ENCODE assay signal across 8 mouse cellular contexts in genomic region chr11:100300293-100300692, GRCm38 (mm10). TPM values are rescaled to one million over a fixed set of nuclear protein-coding genes. Genes with fewer than 3 reads are reported as not detected.
DNase-seq lines count a peak whose midpoint lies in the region; ATAC-seq and TF ChIP-seq lines count a peak whose summit lies in the region.

No protein-coding gene starts in this region.

- no peak overlapping the region for H3K9ac ChIP-seq in forebrain, embryonic 11.5 days (ENCODE audit: low read length)
- H3K9ac ChIP-seq in forebrain, embryonic 16.5 days (replicated peaks; ENCODE audit: low read depth, low read length): no peak overlapping the region
- no peak overlapping the region for H3K9ac ChIP-seq in neural tube, embryonic 15.5 days (replicated peaks)
- no peak overlapping the region for H3K9ac ChIP-seq in hindbrain, postnatal 0 days (replicated peaks; ENCODE audit: low read length)

- no peak overlapping the region for H3K27ac ChIP-seq in forebrain, embryonic 11.5 days (ENCODE audit: low read depth, low read length)
- no peak overlapping the region for H3K27ac ChIP-seq in forebrain, embryonic 16.5 days (ENCODE audit: low read length)
- H3K27ac ChIP-seq in neural tube, embryonic 15.5 days (replicated peaks): no peak overlapping the region
- H3K27ac ChIP-seq in hindbrain, postnatal 0 days: no peak overlapping the region

- no peaks in the 10 kb centered on the region for H3K27me3 ChIP-seq in forebrain, embryonic 11.5 days (ENCODE audit: control insufficient read depth, insufficient read depth, low read length)
- no peaks in the 10 kb centered on the region for H3K27me3 ChIP-seq in forebrain, embryonic 16.5 days (replicated peaks; ENCODE audit: control insufficient read depth, insufficient read depth, low read length)
- H3K27me3 ChIP-seq in neural tube, embryonic 15.5 days (replicated peaks): no peaks in the 10 kb centered on the region
- H3K27me3 ChIP-seq in hindbrain, postnatal 0 days (ENCODE audit: insufficient read depth, low read length): no peaks in the 10 kb centered on the region
- H3K27me3 ChIP-seq in splenic B cell, adult 2 months (ENCODE audit: control insufficient read depth, insufficient read depth, low read length, poor library complexity, severe bottlenecking): no peaks in the 10 kb centered on the region

- H3K9me3 ChIP-seq in forebrain, embryonic 11.5 days (ENCODE audit: control insufficient read depth, low read length): no peaks in the 10 kb centered on the region
- H3K9me3 ChIP-seq in forebrain, embryonic 16.5 days (ENCODE audit: control insufficient read depth, low read length): no peaks in the 10 kb centered on the region
- H3K9me3 ChIP-seq in neural tube, embryonic 15.5 days (replicated peaks): no peaks in the 10 kb centered on the region
- H3K9me3 ChIP-seq in hindbrain, postnatal 0 days (ENCODE audit: low read length): no peaks in the 10 kb centered on the region

- 0 out of 2 replicates have a peak, but pooled peaks cover 3% of the 10 kb centered on the region for H3K4me1 ChIP-seq in forebrain, embryonic 11.5 days (replicated peaks; ENCODE audit: control insufficient read depth, insufficient read depth, low read length)
- no peaks in the 10 kb centered on the region for H3K4me1 ChIP-seq in forebrain, embryonic 16.5 days (replicated peaks; ENCODE audit: control insufficient read depth, insufficient read depth, low read length)
- H3K4me1 ChIP-seq in neural tube, embryonic 15.5 days: peaks cover 6% of the 10 kb centered on the region
- H3K4me1 ChIP-seq in hindbrain, postnatal 0 days (ENCODE audit: insufficient read depth, low read length): no peaks in the 10 kb centered on the region

- H3K4me2 ChIP-seq in forebrain, embryonic 11.5 days (ENCODE audit: low read depth, low read length, severe bottlenecking): no peak overlapping the region
- H3K4me2 ChIP-seq in forebrain, embryonic 16.5 days (ENCODE audit: low read length): no peak overlapping the region
- no peak overlapping the region for H3K4me2 ChIP-seq in neural tube, embryonic 15.5 days
- H3K4me2 ChIP-seq in hindbrain, postnatal 0 days (ENCODE audit: low read depth, low read length): no peak overlapping the region

- H3K36me3 ChIP-seq in forebrain, embryonic 11.5 days (ENCODE audit: control insufficient read depth, insufficient read depth, low read length): no peaks in the 10 kb centered on the region
- no peaks in the 10 kb centered on the region for H3K36me3 ChIP-seq in forebrain, embryonic 16.5 days (ENCODE audit: control insufficient read depth, insufficient read depth)
- no peaks in the 10 kb centered on the region for H3K36me3 ChIP-seq in neural tube, embryonic 15.5 days
- H3K36me3 ChIP-seq in hindbrain, postnatal 0 days (ENCODE audit: insufficient read depth, low read length): no peaks in the 10 kb centered on the region
- H3K36me3 ChIP-seq in splenic B cell, adult 2 months (ENCODE audit: control insufficient read depth, insufficient read depth, low read length, poor library complexity, severe bottlenecking): no peaks in the 10 kb centered on the region

- H3K4me3 ChIP-seq in forebrain, embryonic 11.5 days (ENCODE audit: low read depth, low read length): no peak overlapping the region
- no peak overlapping the region for H3K4me3 ChIP-seq in forebrain, embryonic 16.5 days (replicated peaks; ENCODE audit: low read length)
- H3K4me3 ChIP-seq in neural tube, embryonic 15.5 days (replicated peaks): no peak overlapping the region
- no peak overlapping the region for H3K4me3 ChIP-seq in hindbrain, postnatal 0 days (ENCODE audit: low read length)

- no peak for ATAC-seq in forebrain, embryonic 11.5 days (replicated peaks; ENCODE audit: low FRiP score)
- no peak for ATAC-seq in forebrain, embryonic 16.5 days
- no peak for ATAC-seq in neural tube, embryonic 15.5 days (ENCODE audit: low FRiP score)
- ATAC-seq in hindbrain, postnatal 0 days: no peak

- 13% methylated on average over 5 of the region's 5 CpGs for WGBS in forebrain, embryonic 11.5 days
- 11% methylated on average over 5 of the region's 5 CpGs for WGBS in forebrain, embryonic 16.5 days
- 10% methylated on average over 5 of the region's 5 CpGs for WGBS in neural tube, embryonic 15.5 days
- 5% methylated on average over 5 of the region's 5 CpGs for WGBS in hindbrain, postnatal 0 days

- peak; percentile 88 for DNase-seq in forebrain, embryonic 11.5 days (ENCODE audit: low spot score)
- peak; percentile 84 for DNase-seq in neural tube, embryonic 10.5 days (ENCODE audit: extremely low spot score, low spot score)
- peak; percentile 62 for DNase-seq in cerebellum, adult 8-10 months
- peak; percentile 78 for DNase-seq in hindbrain, postnatal 0 days (ENCODE audit: low spot score)
- DNase-seq in lung, postnatal 10 days: peak; percentile 63
- peak; percentile 85 for DNase-seq in splenic B cell, adult 2 months (ENCODE audit: low read depth, low spot score)

- TF ChIP-seq CTCF in hindbrain, postnatal 0 days (IDR thresholded peaks at IDR 0.05; ENCODE audit: low read depth): peak; percentile 94

RNA-seq across cellular contexts. Expression of gene Eif1, which starts 19.4 kb away (rescaled TPM):
- polyA plus RNA-seq in forebrain, embryonic 11.5 days (2014; fragmentation: Nextera tagmentation; extraction: Ambion mirVana): 1,675 and 1,791 TPM in 2 replicates
- 1,243 and 1,295 TPM in 2 replicates for polyA plus RNA-seq in forebrain, embryonic 16.5 days (2015; fragmentation: Nextera tagmentation; extraction: Ambion mirVana)
- polyA plus RNA-seq in neural tube, embryonic 15.5 days (2015; fragmentation: Nextera tagmentation; extraction: Ambion mirVana): 1,270 and 1,336 TPM in 2 replicates
- 74.1 and 76.5 TPM in 2 replicates for total RNA-seq in hindbrain, postnatal 0 days (2014; rRNA removed)
- polyA plus RNA-seq in hindbrain, postnatal 0 days (2015; fragmentation: Nextera tagmentation; extraction: Ambion mirVana): 1,309 and 1,318 TPM in 2 replicates

RNA-seq across cellular contexts. Expression of gene Krt42, which starts 30.6 kb away (rescaled TPM):
- not detected in 2 replicates for polyA plus RNA-seq in forebrain, embryonic 11.5 days (2014; fragmentation: Nextera tagmentation; extraction: Ambion mirVana)
- not detected in 2 replicates for polyA plus RNA-seq in forebrain, embryonic 16.5 days (2015; fragmentation: Nextera tagmentation; extraction: Ambion mirVana)
- not detected in 2 replicates for polyA plus RNA-seq in neural tube, embryonic 15.5 days (2015; fragmentation: Nextera tagmentation; extraction: Ambion mirVana)
- not detected in 2 replicates for total RNA-seq in hindbrain, postnatal 0 days (2014; rRNA removed)
- 0.23 TPM in 1 of 2 replicates, not detected in the other for polyA plus RNA-seq in hindbrain, postnatal 0 days (2015; fragmentation: Nextera tagmentation; extraction: Ambion mirVana)

RNA-seq across cellular contexts. Expression of gene Gast, which starts 33.9 kb away (rescaled TPM):
- 0.69 and 0.79 TPM in 2 replicates for polyA plus RNA-seq in forebrain, embryonic 11.5 days (2014; fragmentation: Nextera tagmentation; extraction: Ambion mirVana)
- polyA plus RNA-seq in forebrain, embryonic 16.5 days (2015; fragmentation: Nextera tagmentation; extraction: Ambion mirVana): not detected in 2 replicates
- polyA plus RNA-seq in neural tube, embryonic 15.5 days (2015; fragmentation: Nextera tagmentation; extraction: Ambion mirVana): 0.75 TPM in 1 of 2 replicates, not detected in the other
- not detected in 2 replicates for total RNA-seq in hindbrain, postnatal 0 days (2014; rRNA removed)
- 0.45 and 0.73 TPM in 2 replicates for polyA plus RNA-seq in hindbrain, postnatal 0 days (2015; fragmentation: Nextera tagmentation; extraction: Ambion mirVana)

RNA-seq across cellular contexts. Expression of gene Krt17, which starts 39.5 kb away (rescaled TPM):
- polyA plus RNA-seq in forebrain, embryonic 11.5 days (2014; fragmentation: Nextera tagmentation; extraction: Ambion mirVana): not detected in 2 replicates
- 0.27 and 0.62 TPM in 2 replicates for polyA plus RNA-seq in forebrain, embryonic 16.5 days (2015; fragmentation: Nextera tagmentation; extraction: Ambion mirVana)
- polyA plus RNA-seq in neural tube, embryonic 15.5 days (2015; fragmentation: Nextera tagmentation; extraction: Ambion mirVana): 0.73 and 63.9 TPM in 2 replicates
- 0.40 and 1.0 TPM in 2 replicates for total RNA-seq in hindbrain, postnatal 0 days (2014; rRNA removed)
- 1.1 and 1.2 TPM in 2 replicates for polyA plus RNA-seq in hindbrain, postnatal 0 days (2015; fragmentation: Nextera tagmentation; extraction: Ambion mirVana)

RNA-seq across cellular contexts. Expression of gene Krt16, which starts 51.6 kb away (rescaled TPM):
- not detected in 2 replicates for polyA plus RNA-seq in forebrain, embryonic 11.5 days (2014; fragmentation: Nextera tagmentation; extraction: Ambion mirVana)
- not detected in 2 replicates for polyA plus RNA-seq in forebrain, embryonic 16.5 days (2015; fragmentation: Nextera tagmentation; extraction: Ambion mirVana)
- polyA plus RNA-seq in neural tube, embryonic 15.5 days (2015; fragmentation: Nextera tagmentation; extraction: Ambion mirVana): 0.27 TPM in 1 of 2 replicates, not detected in the other
- total RNA-seq in hindbrain, postnatal 0 days (2014; rRNA removed): not detected in 2 replicates
- polyA plus RNA-seq in hindbrain, postnatal 0 days (2015; fragmentation: Nextera tagmentation; extraction: Ambion mirVana): not detected in 2 replicates
